Mouse (Mus musculus) lung, adult 2 months (tissue): ENCODE data around the gene 1700049E17Rik2. TPM values are rescaled to one million over a fixed set of nuclear protein-coding genes. Genes with fewer than 3 reads are reported as not detected.
"Not testable (repeated sequence)": the region's sequence is repeated elsewhere in the genome, so short reads cannot be mapped to it uniquely, and the experiment has no call there.

ENCODE experiments used
- DNase-seq: peaks from one replicate; pipeline ENCODE4 v3.0.0; 2022
- H3K4me1 ChIP-seq: fragments of 200-500 bp; 2 replicates; pipeline ENCODE4 v1.6.1; 2011; ENCODE audit warnings: low read length; ENCODE audit not compliant: control insufficient read depth, insufficient read depth
- H3K4me3 ChIP-seq: fragments of 200-500 bp; replicated peaks from 2 replicates; pipeline ENCODE3; 2011; ENCODE audit warnings: low read depth, mild to moderate bottlenecking, control low read depth, low read length; ENCODE audit errors: extremely low read depth
- WGBS: fragments of 180-500 bp; shearing (Covaris S2); methylation state at CpG from one replicate; pipeline ENCODE4 v1.1.7; 2018; 5-methylcytosine and 5-hydroxymethylcytosine counted together
- polyA plus RNA-seq: library from polyadenylated mRNA; depleted of rRNA; stranded (reverse); fragments of >200 nt; gene quantifications from 2 replicates; pipeline ENCODE4 v1.2.3, GENCODE M21; 2012; rRNA removed

Gene 1700049E17Rik2
- not detected in 2 replicates for polyA plus RNA-seq

DNA sequence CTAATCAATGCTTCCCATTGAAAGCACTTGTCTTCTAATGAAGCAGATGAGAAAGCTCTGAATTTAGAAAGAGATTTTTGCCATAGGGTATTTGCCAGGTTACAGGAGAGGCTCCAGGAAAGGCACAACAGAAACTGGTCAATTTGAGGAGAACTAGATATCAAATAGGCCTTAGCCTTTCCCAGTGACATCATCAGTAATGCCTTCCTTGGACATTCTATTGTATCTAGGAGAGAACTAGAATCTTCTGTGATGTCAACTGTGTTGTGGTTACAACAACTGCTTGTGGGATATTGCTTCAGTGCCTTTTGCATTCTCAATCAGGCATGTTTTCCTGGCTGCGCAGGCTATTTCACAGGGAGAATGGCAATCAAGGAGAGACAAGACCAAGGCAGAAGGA, at the start of gene 1700049E17Rik2:
Gene 1700049E17Rik2, plus strand, starts transcription at position 301 of the 400 bp plus-strand sequence.
- no CpG with 5 or more reads among the region's 1 CpGs for WGBS
- DNase-seq, H3K4me3 ChIP-seq, H3K4me1 ChIP-seq: not testable (repeated sequence)

- H3K4me3 ChIP-seq, DNase-seq, H3K4me1 ChIP-seq: not testable (repeated sequence)
- WGBS = 73% methylated on average over 1 of the region's 1 CpGs
Measured at GRCm38 (mm10) chr14:41524695-41525094, 48.3 kb upstream of the 1700049E17Rik2 start.

- no CpG with 5 or more reads among the region's 2 CpGs for WGBS
- not testable (repeated sequence) for H3K4me3 ChIP-seq, DNase-seq, H3K4me1 ChIP-seq
Measured at GRCm38 (mm10) chr14:41555483-41555882, 17.5 kb upstream of the 1700049E17Rik2 start, which contains the start of gene Gm7970. Gene Gm7970, minus strand, starts transcription at chr14:41555583.

GRCm38 (mm10) chr14:41586346-41586745, 13.3 kb downstream of the 1700049E17Rik2 start:
- H3K4me1 ChIP-seq, DNase-seq, H3K4me3 ChIP-seq: not testable (repeated sequence)
- WGBS = 73% methylated on average over 1 of the region's 1 CpGs

DNA sequence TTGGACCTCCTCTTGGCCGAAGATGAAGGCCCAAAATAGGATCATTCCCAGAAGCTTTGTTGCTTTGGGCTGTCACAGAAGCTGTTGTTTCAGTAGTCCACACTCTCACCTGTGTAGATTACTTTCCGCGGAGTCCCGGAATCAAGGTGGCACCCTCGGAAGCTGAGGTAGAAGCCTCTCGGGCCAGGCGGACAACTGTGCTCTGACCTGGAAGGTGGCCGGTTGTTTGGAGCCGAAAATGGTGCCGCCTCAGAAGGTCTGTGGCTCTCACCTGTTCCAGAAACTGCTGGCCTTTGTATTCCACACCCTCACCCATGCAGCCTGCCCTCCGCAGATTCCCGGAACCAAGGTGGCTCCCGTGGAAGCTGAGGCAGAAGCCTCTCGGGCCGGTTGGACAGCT, 27.9 kb downstream of the 1700049E17Rik2 start:
- not testable (repeated sequence) for H3K4me1 ChIP-seq, H3K4me3 ChIP-seq, DNase-seq
- WGBS = 89% methylated on average over 15 of the region's 15 CpGs

- H3K4me3 ChIP-seq, H3K4me1 ChIP-seq: not testable (repeated sequence)
- 80% methylated on average over 1 of the region's 1 CpGs for WGBS
- peak; percentile 3 for DNase-seq
Measured at GRCm38 (mm10) chr14:41610690-41611089, 37.7 kb downstream of the 1700049E17Rik2 start.

DNA sequence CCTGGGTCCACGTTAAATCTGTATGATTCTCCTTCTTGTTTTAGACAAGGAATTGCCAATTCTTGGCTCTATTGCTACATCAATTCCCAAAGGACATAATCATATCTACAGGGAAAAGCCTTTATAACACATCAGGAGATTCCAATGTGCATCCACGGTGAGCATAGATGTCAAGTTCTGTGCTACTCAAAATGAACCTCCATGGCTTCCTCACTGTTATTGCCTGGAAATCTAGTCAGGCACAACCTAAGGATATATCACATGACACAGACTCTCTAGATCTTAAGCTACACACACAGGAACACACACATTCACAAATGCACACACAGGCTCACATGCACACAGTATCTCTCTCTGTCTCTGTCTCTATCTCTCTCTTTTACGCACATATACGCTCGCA, 49.5 kb downstream of the 1700049E17Rik2 start:
- not testable (repeated sequence) for H3K4me1 ChIP-seq, DNase-seq, H3K4me3 ChIP-seq
- 88% methylated on average over 5 of the region's 5 CpGs for WGBS

DNA sequence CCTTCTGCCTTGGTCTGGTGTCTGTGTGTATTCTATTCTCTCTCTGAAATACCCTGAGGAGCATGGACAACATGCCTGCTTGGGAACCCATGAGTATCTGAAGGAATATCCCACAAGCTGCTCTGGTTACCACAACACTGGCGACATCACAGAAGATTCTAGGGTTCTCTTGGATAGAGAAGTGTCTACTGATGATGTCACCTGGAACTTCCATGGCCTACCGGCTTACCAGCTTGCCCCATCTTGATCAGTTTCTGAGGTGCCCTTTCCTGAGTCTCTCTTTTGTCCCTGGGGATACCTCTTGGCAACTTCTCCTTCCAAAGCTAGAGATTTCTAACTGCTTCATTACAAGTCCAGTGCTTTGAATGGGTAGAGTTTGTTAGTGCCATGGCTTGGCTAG, 51.5 kb downstream of the 1700049E17Rik2 start, which contains the start of gene Gm3072:
Gene Gm3072, minus strand, starts transcription at position 101 of the 400 bp plus-strand sequence.
- WGBS = 61% methylated on average over 1 of the region's 2 CpGs

DNA sequence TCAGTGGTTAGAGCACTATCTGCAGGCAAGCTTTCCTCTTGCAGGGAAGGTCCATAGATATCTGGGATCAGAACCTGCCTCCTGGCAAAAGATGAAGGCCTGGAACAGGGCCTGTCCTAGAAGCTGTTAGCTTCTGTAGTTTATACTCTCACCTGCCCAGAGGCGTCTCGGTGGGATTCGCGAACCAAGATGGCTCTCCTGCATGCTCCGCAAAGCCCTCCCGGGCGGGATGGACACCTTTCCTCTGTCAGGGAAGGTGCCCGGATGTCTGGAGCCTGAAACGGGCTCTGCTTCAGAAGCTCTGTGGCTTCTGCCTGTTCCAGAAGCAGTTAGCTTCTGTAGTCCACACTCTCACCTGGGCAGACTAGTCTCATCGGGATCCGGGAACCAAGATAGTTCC, 57.1 kb downstream of the 1700049E17Rik2 start:
- 94% methylated on average over 10 of the region's 11 CpGs for WGBS
- not testable (repeated sequence) for H3K4me3 ChIP-seq, DNase-seq, H3K4me1 ChIP-seq

More for the DNA sequence above, 51.5 kb downstream of the 1700049E17Rik2 start, which contains the start of gene Gm3072:
- DNase-seq, H3K4me1 ChIP-seq, H3K4me3 ChIP-seq: not testable (repeated sequence)

Other genes with a start within 250 kb of the 1700049E17Rik2 start
- not detected in 2 replicates for gene Gm5798, start 224.6 kb upstream of the 1700049E17Rik2 start, polyA plus RNA-seq
- not detected in 2 replicates for gene Gm7945, start 186.8 kb upstream of the 1700049E17Rik2 start, polyA plus RNA-seq
- gene Gm6482, start 164.9 kb upstream of the 1700049E17Rik2 start, polyA plus RNA-seq = not detected in 2 replicates
- not detected in 2 replicates for gene Gm7954, start 119.7 kb upstream of the 1700049E17Rik2 start, polyA plus RNA-seq
- not detected in 2 replicates for gene Gm3486, start 83.7 kb upstream of the 1700049E17Rik2 start, polyA plus RNA-seq
- not detected in 2 replicates for gene Gm7970, start 17.6 kb upstream of the 1700049E17Rik2 start, polyA plus RNA-seq
- gene Gm3072, start 51.4 kb downstream of the 1700049E17Rik2 start, polyA plus RNA-seq = not detected in 2 replicates
- gene Gm3676, start 73.3 kb downstream of the 1700049E17Rik2 start, polyA plus RNA-seq = not detected in 2 replicates
- gene Gm8068, start 128.7 kb downstream of the 1700049E17Rik2 start, polyA plus RNA-seq = not detected in 2 replicates
- not detected in 2 replicates for gene Gm7929, start 177.4 kb downstream of the 1700049E17Rik2 start, polyA plus RNA-seq
- gene Gm47189, start 199.2 kb downstream of the 1700049E17Rik2 start, polyA plus RNA-seq = not detected in 2 replicates